Mouse (Mus musculus) stomach, postnatal 0 days (tissue): ENCODE measurements around the gene Nrxn3.

ENCODE experiments used
- CTCF ChIP-seq: IDR thresholded peaks from 2 replicates; pipeline ENCODE4 v1.5.1; 2016; ENCODE audit warnings: antibody characterized with exemption, low read depth, mild to moderate bottlenecking, moderate library complexity
- EP300 ChIP-seq: optimal IDR thresholded peaks from 2 replicates; pipeline ENCODE3; 2016; ENCODE audit warnings: antibody characterized with exemption

DNA sequence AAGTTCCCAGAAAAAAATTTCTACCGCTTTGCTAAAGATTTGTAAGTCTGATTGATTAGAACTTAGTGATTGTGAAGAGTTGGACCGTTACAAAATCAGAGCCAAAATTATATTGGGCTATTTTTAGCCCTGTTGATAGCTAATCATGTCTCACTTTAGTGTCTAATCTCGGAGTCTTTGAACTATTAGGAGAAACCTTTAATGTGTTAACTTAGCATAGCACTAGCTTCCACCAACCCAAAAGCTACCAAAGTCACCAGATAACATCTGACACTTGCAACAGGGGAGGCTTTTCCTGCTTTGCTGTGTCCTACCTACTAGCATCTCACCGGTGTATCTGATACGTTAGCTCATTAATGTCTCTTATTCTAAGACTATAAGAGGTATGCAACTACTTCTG, 1333.6 kb downstream of the Nrxn3 start:
- no peak for TF ChIP-seq CTCF
- no peak for TF ChIP-seq EP300
